Comparison of ENCODE assay signal across 10 mouse cellular contexts in genomic region chr11:98945605-98945977, GRCm38 (mm10). TPM values are rescaled to one million over a fixed set of nuclear protein-coding genes. Genes with fewer than 3 reads are reported as not detected.
DNase-seq lines count a peak whose midpoint lies in the region; ATAC-seq and TF ChIP-seq lines count a peak whose summit lies in the region.
"Had no signal": no experiment of that assay in that cellular context is flagged by ENCODE, and none has a peak within 500 bp of the region (broad histone marks: within the 10 kb centered on the region; RNA-seq: fewer than 3 reads in every experiment).

No protein-coding gene starts in this region.

- WGBS in lung, embryonic 14.5 days: 49% methylated on average over 3 of the region's 3 CpGs
- WGBS in embryonic facial prominence, embryonic 10.5 days: 39% methylated on average over 3 of the region's 3 CpGs

- no peaks in the 10 kb centered on the region for H3K9me3 ChIP-seq in lung, embryonic 14.5 days (ENCODE audit: low read depth, low read length)
- H3K9me3 ChIP-seq in embryonic facial prominence, embryonic 10.5 days: no peaks in the 10 kb centered on the region
- H3K9me3 ChIP-seq: hindbrain, embryonic 15.5 days had no signal

- H3K4me2 ChIP-seq in lung, embryonic 14.5 days: peak overlapping the region; percentile 23; the same call in 1 of the 2 replicates
- H3K4me2 ChIP-seq: hindbrain, embryonic 15.5 days had no signal

- no peak for TF ChIP-seq CTCF in lung, embryonic 14.5 days (IDR thresholded peaks at IDR 0.05; ENCODE audit: low read depth)
- no peak for TF ChIP-seq CTCF in left cerebral cortex, adult 2 months (IDR thresholded peaks at IDR 0.05)

- H3K36me3 ChIP-seq in lung, embryonic 14.5 days (ENCODE audit: insufficient read depth): peaks cover 10% of the 10 kb centered on the region; the same call in 1 of the 2 replicates
- peaks cover 33% of the 10 kb centered on the region for H3K36me3 ChIP-seq in embryonic facial prominence, embryonic 10.5 days (replicated peaks)
- H3K36me3 ChIP-seq: hindbrain, embryonic 15.5 days had no signal

- ATAC-seq in lung, embryonic 14.5 days (ENCODE audit: insufficient read depth): no peak

- no peaks in the 10 kb centered on the region for H3K27me3 ChIP-seq in lung, embryonic 14.5 days (ENCODE audit: insufficient read depth, low read length)
- no peaks in the 10 kb centered on the region for H3K27me3 ChIP-seq in embryonic facial prominence, embryonic 10.5 days (replicated peaks; ENCODE audit: low read depth, poor library complexity, severe bottlenecking)
- H3K27me3 ChIP-seq: hindbrain, embryonic 15.5 days had no signal

- H3K4me1 ChIP-seq in lung, embryonic 14.5 days (ENCODE audit: insufficient read depth): peaks cover 59% of the 10 kb centered on the region
- H3K4me1 ChIP-seq in embryonic facial prominence, embryonic 10.5 days: peaks cover 93% of the 10 kb centered on the region

- H3K9ac ChIP-seq in lung, embryonic 14.5 days: peak overlapping the region; percentile 13; the same call in 1 of the 2 replicates
- H3K9ac ChIP-seq: hindbrain, embryonic 15.5 days had no signal

- peak overlapping the region; percentile 99 for H3K27ac ChIP-seq in lung, embryonic 14.5 days (ENCODE audit: low read depth)
- H3K27ac ChIP-seq in embryonic facial prominence, embryonic 10.5 days (replicated peaks): peak overlapping the region; percentile 94
- H3K27ac ChIP-seq in left cerebral cortex, adult 2 months: no peak overlapping the region

- DNase-seq in lung, embryonic 14.5 days: no peak
- no peak for DNase-seq in lung, postnatal 25 days (ENCODE audit: low spot score)
- no peak for DNase-seq in embryonic facial prominence, embryonic 10.5 days (ENCODE audit: low spot score)
- peak; percentile 95 to 96 for DNase-seq in kidney, adult 8-10 months
- DNase-seq in lung, postnatal 10 days: peak; percentile 56
- no peak for DNase-seq in left cerebral cortex, adult 2 months (ENCODE audit: extremely low spot score in 1 of 2, low spot score in 2 of 2)
- DNase-seq in cerebellum, postnatal 4 days (ENCODE audit: low spot score in 2 of 2): no peak
- DNase-seq in right cerebral cortex, postnatal 4 days: no peak

- no peak overlapping the region for H3K4me3 ChIP-seq in lung, embryonic 14.5 days (ENCODE audit: low read depth, low read length)
- no peak overlapping the region for H3K4me3 ChIP-seq in embryonic facial prominence, embryonic 10.5 days
- H3K4me3 ChIP-seq in left cerebral cortex, adult 2 months: no peak overlapping the region
- H3K4me3 ChIP-seq: hindbrain, embryonic 15.5 days had no signal

- intact Hi-C loops in left cerebral cortex, adult 2 months (cut with DNase I): no loop called here

RNA-seq across cellular contexts. Expression of gene Rara, which starts 18.0 kb away (rescaled TPM):
- polyA plus RNA-seq in lung, embryonic 14.5 days (2014; fragmentation: Nextera tagmentation; extraction: Ambion mirVana): 43.2 and 45.3 TPM in 2 replicates
- polyA plus RNA-seq in embryonic facial prominence, embryonic 10.5 days (2016; fragmentation: Nextera tagmentation; extraction: Ambion mirVana): 34.0 and 35.6 TPM in 2 replicates
- total RNA-seq in left cerebral cortex, adult 2 months (2021): 10 to 100 TPM; 14.0 to 18.7 TPM

RNA-seq across cellular contexts. Expression of gene Gjd3, which starts 37.2 kb away (rescaled TPM):
- polyA plus RNA-seq in lung, embryonic 14.5 days (2014; fragmentation: Nextera tagmentation; extraction: Ambion mirVana): 0.31 TPM in 1 of 2 replicates, not detected in the other
- polyA plus RNA-seq in embryonic facial prominence, embryonic 10.5 days (2016; fragmentation: Nextera tagmentation; extraction: Ambion mirVana): 0.25 TPM in 1 of 2 replicates, not detected in the other
- 1 to 10 TPM; 1.4 to 3.2 TPM for total RNA-seq in left cerebral cortex, adult 2 months (2021)
- total RNA-seq: common myeloid progenitor, adult 5-6 weeks had no signal

RNA-seq across cellular contexts. Expression of gene Cdc6, which starts 38.0 kb away (rescaled TPM):
- 47.0 and 48.1 TPM in 2 replicates for polyA plus RNA-seq in lung, embryonic 14.5 days (2014; fragmentation: Nextera tagmentation; extraction: Ambion mirVana)
- 65.1 and 69.1 TPM in 2 replicates for polyA plus RNA-seq in embryonic facial prominence, embryonic 10.5 days (2016; fragmentation: Nextera tagmentation; extraction: Ambion mirVana)
- under 1 TPM; 0.35 to 0.36 TPM for total RNA-seq in left cerebral cortex, adult 2 months (2021)

Comparison
In these comparisons a context has a peak if more than half of its experiments do, and no peak if none do; other contexts are left out.
1. DNase-seq: peak in kidney, adult 8-10 months (2 of 2) and lung, postnatal 10 days (single experiment); none in lung, embryonic 14.5 days (single experiment), lung, postnatal 25 days (single experiment), embryonic facial prominence, embryonic 10.5 days (single experiment), left cerebral cortex, adult 2 months (0 of 2), cerebellum, postnatal 4 days (0 of 2) and right cerebral cortex, postnatal 4 days (single experiment).